Mouse (Mus musculus): ENCODE measurements around the gene Zfyve9. TPM values are rescaled to one million over a fixed set of nuclear protein-coding genes. Genes with fewer than 3 reads are reported as not detected.

Gene Zfyve9
- 3.5 and 8.4 TPM in 2 replicates for polyA plus RNA-seq (2014; fragmentation: Nextera tagmentation; extraction: Ambion mirVana)

DNA sequence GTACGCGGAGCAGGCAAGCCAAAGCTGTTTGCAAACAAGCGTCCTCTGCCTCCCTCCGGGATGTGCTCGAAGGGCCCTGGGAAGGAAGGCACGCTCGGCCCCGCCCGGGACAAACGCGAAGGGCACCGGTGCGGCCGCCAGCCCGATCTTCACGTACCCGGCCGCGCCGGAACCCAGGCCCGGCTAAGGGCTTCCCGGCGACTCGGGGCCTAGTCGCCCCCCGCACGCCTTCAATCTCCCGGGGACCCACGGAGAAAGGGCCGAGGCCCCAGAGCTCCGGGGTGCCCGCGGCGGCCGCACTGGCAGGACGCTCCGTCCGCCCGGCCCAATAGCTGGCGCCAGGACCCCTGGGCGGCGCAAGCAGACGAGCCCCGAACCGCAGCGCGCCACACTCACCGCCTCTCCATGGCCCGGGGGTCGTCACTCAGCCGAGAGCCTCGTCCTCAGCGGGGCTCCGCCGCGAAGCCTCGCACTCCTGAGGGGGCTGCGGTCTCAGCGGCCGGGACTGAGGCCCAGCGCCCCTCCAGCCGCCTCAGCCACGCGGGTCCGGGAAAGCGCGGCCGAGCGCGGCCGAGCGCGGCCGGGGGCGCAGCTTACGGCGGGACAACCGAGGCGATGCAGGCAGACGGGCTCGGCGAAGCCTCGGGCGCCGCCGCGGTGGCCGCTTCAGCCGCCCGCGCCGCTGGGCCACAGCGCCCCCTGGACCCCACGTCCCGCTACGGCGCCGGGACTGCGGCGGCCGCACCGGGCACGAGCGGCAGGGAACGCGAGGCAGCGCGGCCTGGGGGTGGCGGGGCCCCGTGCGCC is at the start of gene Zfyve9:
TSS of gene Zfyve9 (minus strand) at position 742 of the 807 bp plus-strand sequence.
- ATAC-seq (ENCODE audit: low FRiP score) (peak; percentile 93), DNase-seq (ENCODE audit: low spot score) (peak; percentile 90)
- Histone ChIP-seq H3K4me1 (replicated peaks; ENCODE audit: control insufficient read depth, insufficient read depth, low read length) (no peaks in the 10 kb centered on the region), H3K9me3 (ENCODE audit: control insufficient read depth, low read length) (no peaks in the 10 kb centered on the region), H3K4me2 (replicated peaks; ENCODE audit: low read depth, low read length) (peak within 1 kb of the TSS; percentile 57), H3K4me3 (ENCODE audit: low read depth, low read length) (peak within 1 kb of the TSS; percentile 90), H3K36me3 (ENCODE audit: control insufficient read depth, insufficient read depth, low read length) (no peaks in the 10 kb centered on the region), H3K27ac (ENCODE audit: low read depth, low read length) (peak within 1 kb of the TSS; percentile 96), H3K9ac (ENCODE audit: low read depth, low read length) (peak within 1 kb of the TSS; percentile 98), H3K27me3 (ENCODE audit: control insufficient read depth, insufficient read depth, low read length) (no peaks in the 10 kb centered on the region)
- WGBS = under 1% methylated on average over 78 of the region's 111 CpGs

DNA sequence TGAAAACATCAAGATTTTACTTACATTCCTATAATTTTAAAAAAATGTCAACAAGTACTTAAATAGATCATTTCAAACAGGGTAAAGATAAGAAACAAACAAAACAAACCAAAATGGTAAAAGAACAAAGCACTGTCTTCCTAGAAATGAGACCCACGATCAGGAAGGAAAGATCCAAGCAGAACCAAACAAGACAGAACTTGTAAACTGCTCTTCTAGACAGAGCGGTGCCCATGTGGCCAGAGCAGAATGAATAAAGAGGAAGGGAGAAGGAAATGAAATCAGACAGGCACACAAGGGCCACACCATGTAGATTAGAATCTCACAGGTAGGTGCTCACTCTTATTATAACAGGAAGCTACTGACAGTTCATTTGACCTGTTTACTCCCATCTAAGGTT is 46.0 kb upstream of the Zfyve9 start:
- no peaks in the 10 kb centered on the region for H3K4me1 ChIP-seq (replicated peaks; ENCODE audit: control insufficient read depth, insufficient read depth, low read length)
- no peaks in the 10 kb centered on the region for H3K27me3 ChIP-seq (ENCODE audit: control insufficient read depth, insufficient read depth, low read length)
- H3K4me3 ChIP-seq (ENCODE audit: low read depth, low read length) = no peak overlapping the region
- WGBS = 90% methylated on average over 2 of the region's 2 CpGs
- no peak overlapping the region for H3K9ac ChIP-seq (ENCODE audit: low read depth, low read length)
- DNase-seq (ENCODE audit: low spot score) (no peak), ATAC-seq (ENCODE audit: low FRiP score) (no peak)
- no peak overlapping the region for H3K27ac ChIP-seq (ENCODE audit: low read depth, low read length)
- H3K4me2 ChIP-seq (replicated peaks; ENCODE audit: low read depth, low read length) = no peak overlapping the region
- H3K36me3 ChIP-seq (ENCODE audit: control insufficient read depth, insufficient read depth, low read length) = peaks cover 7% of the 10 kb centered on the region
- H3K9me3 ChIP-seq (ENCODE audit: control insufficient read depth, low read length) = no peaks in the 10 kb centered on the region

DNA sequence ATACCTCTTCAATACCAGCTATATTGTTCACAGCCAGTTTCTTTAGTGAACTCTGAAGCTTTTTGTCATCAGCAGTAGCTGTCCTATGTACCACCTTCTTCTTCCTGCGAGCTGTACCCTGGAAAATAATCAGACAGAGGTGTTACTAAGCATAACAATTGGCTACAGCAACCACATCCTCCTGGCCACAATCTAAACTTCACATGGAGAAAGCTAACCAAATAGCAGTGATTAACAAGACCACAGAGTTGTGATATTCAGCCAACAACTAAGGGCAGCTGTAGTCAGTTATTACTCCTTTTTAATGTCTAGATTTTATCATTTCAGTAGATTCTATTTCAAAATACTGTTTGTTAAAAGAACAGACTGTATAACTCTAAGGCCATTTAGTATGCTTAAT is 45.5 kb upstream of the Zfyve9 start:
- no peak for ATAC-seq (ENCODE audit: low FRiP score)
- Histone ChIP-seq H3K4me3 (ENCODE audit: low read depth, low read length) (no peak overlapping the region), H3K27ac (ENCODE audit: low read depth, low read length) (no peak overlapping the region), H3K4me2 (replicated peaks; ENCODE audit: low read depth, low read length) (no peak overlapping the region), H3K9ac (ENCODE audit: low read depth, low read length) (no peak overlapping the region), H3K9me3 (ENCODE audit: control insufficient read depth, low read length) (no peaks in the 10 kb centered on the region), H3K4me1 (replicated peaks; ENCODE audit: control insufficient read depth, insufficient read depth, low read length) (no peaks in the 10 kb centered on the region), H3K27me3 (ENCODE audit: control insufficient read depth, insufficient read depth, low read length) (no peaks in the 10 kb centered on the region), H3K36me3 (ENCODE audit: control insufficient read depth, insufficient read depth, low read length) (peaks cover 7% of the 10 kb centered on the region)
- no peak for DNase-seq (ENCODE audit: low spot score)
- 92% methylated on average over 1 of the region's 1 CpGs for WGBS

DNA sequence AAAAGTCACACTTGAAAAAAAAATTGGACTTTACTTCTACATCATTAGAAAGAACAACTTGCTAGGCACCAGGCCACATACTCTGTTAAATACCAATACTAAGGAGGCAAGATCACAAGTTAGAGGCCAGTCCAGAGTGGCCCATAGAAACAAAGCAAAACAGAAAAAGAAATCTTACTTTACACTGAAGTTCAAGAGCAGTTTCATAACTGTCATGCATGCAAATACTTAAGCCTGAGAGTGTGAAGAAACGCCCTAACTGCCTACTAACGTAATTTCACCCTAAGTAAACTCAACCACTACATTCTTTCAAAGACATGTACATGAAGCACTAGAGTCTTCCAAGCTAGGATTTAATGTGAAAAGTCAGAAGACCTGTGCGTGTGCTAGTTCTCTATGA is 45.1 kb upstream of the Zfyve9 start:
- Histone ChIP-seq H3K27ac (ENCODE audit: low read depth, low read length) (no peak overlapping the region), H3K9ac (ENCODE audit: low read depth, low read length) (no peak overlapping the region), H3K4me3 (ENCODE audit: low read depth, low read length) (no peak overlapping the region), H3K27me3 (ENCODE audit: control insufficient read depth, insufficient read depth, low read length) (no peaks in the 10 kb centered on the region), H3K4me1 (replicated peaks; ENCODE audit: control insufficient read depth, insufficient read depth, low read length) (no peaks in the 10 kb centered on the region), H3K4me2 (replicated peaks; ENCODE audit: low read depth, low read length) (no peak overlapping the region), H3K36me3 (ENCODE audit: control insufficient read depth, insufficient read depth, low read length) (peaks cover 7% of the 10 kb centered on the region), H3K9me3 (ENCODE audit: control insufficient read depth, low read length) (no peaks in the 10 kb centered on the region)
- DNase-seq (ENCODE audit: low spot score) (no peak), ATAC-seq (ENCODE audit: low FRiP score) (no peak)
- WGBS = 97% methylated on average over 3 of the region's 3 CpGs

DNA sequence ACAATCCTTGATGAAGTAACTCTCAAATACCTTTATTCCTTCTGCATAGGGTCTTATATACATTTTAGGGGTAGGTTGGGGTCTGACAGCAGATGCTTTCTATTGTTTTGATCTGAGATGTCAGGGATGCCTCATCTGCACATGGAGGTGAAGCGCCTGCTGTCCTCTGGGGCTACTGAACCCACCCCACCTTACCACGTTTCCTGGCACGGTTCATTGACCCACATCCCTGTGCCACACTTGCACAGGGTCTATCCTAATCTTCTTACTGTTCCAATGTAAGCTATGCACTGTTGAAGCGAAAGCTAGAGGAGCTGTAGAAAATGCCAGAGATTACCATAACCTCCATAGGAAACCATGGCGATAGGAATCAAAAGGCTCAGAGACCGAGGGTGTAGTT is 31.0 kb upstream of the Zfyve9 start:
- no peak for DNase-seq (ENCODE audit: low spot score)
- WGBS = 71% methylated on average over 6 of the region's 6 CpGs
- no peak overlapping the region for H3K9ac ChIP-seq (ENCODE audit: low read depth, low read length)
- no peak overlapping the region for H3K27ac ChIP-seq (ENCODE audit: low read depth, low read length)
- ATAC-seq (ENCODE audit: low FRiP score) = no peak
- no peak overlapping the region for H3K4me3 ChIP-seq (ENCODE audit: low read depth, low read length)
- no peak overlapping the region for H3K4me2 ChIP-seq (replicated peaks; ENCODE audit: low read depth, low read length)
- no peaks in the 10 kb centered on the region; the same call in 1 of the 2 replicates for H3K36me3 ChIP-seq (ENCODE audit: control insufficient read depth, insufficient read depth, low read length)
- no peaks in the 10 kb centered on the region for H3K27me3 ChIP-seq (ENCODE audit: control insufficient read depth, insufficient read depth, low read length)
- no peaks in the 10 kb centered on the region for H3K4me1 ChIP-seq (replicated peaks; ENCODE audit: control insufficient read depth, insufficient read depth, low read length)
- no peaks in the 10 kb centered on the region for H3K9me3 ChIP-seq (ENCODE audit: control insufficient read depth, low read length)

DNA sequence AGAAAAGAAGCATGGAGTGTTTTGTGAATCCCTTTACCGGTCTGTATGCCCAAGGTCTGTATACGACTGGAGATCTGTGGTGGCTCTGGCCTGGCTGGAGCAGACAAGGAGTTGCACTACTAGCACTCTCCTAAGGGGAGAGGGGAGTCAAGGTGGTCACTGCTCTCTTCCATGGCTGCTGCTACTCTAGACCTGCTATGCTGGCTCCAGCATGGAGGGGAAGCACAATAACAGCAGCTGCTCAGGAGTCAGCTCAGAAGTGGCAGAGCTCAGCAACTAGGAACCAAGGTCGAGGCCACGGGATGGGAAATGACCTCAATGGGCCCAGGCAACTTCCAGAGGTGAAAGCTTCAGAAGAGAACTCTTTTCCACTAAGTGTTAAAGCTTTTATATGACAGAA is 30.5 kb upstream of the Zfyve9 start:
- Histone ChIP-seq H3K4me3 (ENCODE audit: low read depth, low read length) (no peak overlapping the region), H3K9ac (ENCODE audit: low read depth, low read length) (no peak overlapping the region), H3K27ac (ENCODE audit: low read depth, low read length) (no peak overlapping the region), H3K4me1 (replicated peaks; ENCODE audit: control insufficient read depth, insufficient read depth, low read length) (no peaks in the 10 kb centered on the region), H3K4me2 (replicated peaks; ENCODE audit: low read depth, low read length) (no peak overlapping the region), H3K36me3 (ENCODE audit: control insufficient read depth, insufficient read depth, low read length) (no peaks in the 10 kb centered on the region; the same call in 1 of the 2 replicates), H3K9me3 (ENCODE audit: control insufficient read depth, low read length) (no peaks in the 10 kb centered on the region), H3K27me3 (ENCODE audit: control insufficient read depth, insufficient read depth, low read length) (no peaks in the 10 kb centered on the region)
- 72% methylated on average over 4 of the region's 4 CpGs for WGBS
- ATAC-seq (ENCODE audit: low FRiP score) (no peak), DNase-seq (ENCODE audit: low spot score) (no peak)

DNA sequence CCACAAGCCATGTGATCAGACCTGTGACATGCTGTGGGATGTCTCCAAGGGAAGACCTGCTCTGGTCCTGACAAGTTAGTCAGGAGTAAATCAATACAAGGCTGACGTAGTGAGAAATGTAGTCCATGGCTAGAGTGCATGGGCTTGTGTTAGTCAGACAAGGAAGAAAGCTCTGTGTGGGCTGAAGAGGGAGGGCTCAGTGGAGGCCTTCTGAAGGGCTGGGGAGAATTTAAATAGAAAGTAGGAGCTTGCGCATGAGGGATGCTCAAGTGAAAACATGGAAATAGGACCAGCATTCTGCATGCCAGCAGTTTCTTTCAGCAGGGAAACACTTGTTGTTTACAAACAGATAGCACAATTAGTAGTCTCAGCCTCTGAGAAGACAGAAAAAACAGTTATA is 22.9 kb upstream of the Zfyve9 start:
- no peaks in the 10 kb centered on the region for H3K27me3 ChIP-seq (ENCODE audit: control insufficient read depth, insufficient read depth, low read length)
- no peak overlapping the region for H3K4me2 ChIP-seq (replicated peaks; ENCODE audit: low read depth, low read length)
- no peak overlapping the region for H3K27ac ChIP-seq (ENCODE audit: low read depth, low read length)
- no peaks in the 10 kb centered on the region for H3K9me3 ChIP-seq (ENCODE audit: control insufficient read depth, low read length)
- H3K9ac ChIP-seq (ENCODE audit: low read depth, low read length) = no peak overlapping the region
- no peak overlapping the region for H3K4me3 ChIP-seq (ENCODE audit: low read depth, low read length)
- ATAC-seq (ENCODE audit: low FRiP score) = no peak
- no peak for DNase-seq (ENCODE audit: low spot score)
- H3K4me1 ChIP-seq (replicated peaks; ENCODE audit: control insufficient read depth, insufficient read depth, low read length) = no peaks in the 10 kb centered on the region
- H3K36me3 ChIP-seq (ENCODE audit: control insufficient read depth, insufficient read depth, low read length) = no peaks in the 10 kb centered on the region
- WGBS = 86% methylated on average over 2 of the region's 2 CpGs

DNA sequence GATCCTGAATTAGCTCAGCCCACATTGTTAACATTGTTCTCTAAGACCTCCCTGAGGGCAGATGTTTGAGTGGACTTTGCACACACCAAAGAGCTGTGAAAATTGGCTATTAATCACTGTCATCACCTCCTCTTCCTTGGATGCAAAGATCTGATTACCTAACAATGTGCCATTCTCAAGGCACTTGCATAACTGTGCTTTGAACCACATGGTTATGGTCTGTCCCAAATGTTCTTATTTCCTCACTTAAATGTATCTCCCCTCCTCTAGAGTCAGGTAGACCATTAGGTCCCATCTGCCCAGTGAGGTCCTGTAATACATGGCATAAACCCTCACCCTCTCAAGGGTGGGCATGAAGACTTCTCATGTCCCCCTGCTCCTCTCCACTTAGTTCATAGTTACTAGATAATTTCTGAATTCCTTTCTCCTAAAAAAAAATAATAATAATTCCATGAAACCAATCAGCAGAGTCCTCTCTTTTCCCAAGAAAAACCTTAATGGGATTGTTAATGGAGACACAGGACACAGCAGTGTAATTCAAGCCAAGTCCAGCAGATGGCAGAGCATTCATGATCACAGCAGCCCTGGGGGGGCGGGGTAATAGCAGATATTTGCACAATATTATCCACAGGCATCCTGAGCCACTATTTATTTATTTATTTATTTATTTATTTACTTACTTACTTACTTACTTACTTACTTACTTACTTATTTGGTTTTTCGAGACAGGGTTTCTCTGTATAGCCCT is 17.7 kb upstream of the Zfyve9 start:
- DNase-seq (ENCODE audit: low spot score) = peak; percentile 80
- ATAC-seq (ENCODE audit: low FRiP score) = peak; percentile 83
- WGBS = 67% methylated on average over 2 of the region's 2 CpGs

More for the DNA sequence above, 17.7 kb upstream of the Zfyve9 start:
- H3K36me3 ChIP-seq (ENCODE audit: control insufficient read depth, insufficient read depth, low read length) = no peaks in the 10 kb centered on the region
- no peaks in the 10 kb centered on the region for H3K4me1 ChIP-seq (replicated peaks; ENCODE audit: control insufficient read depth, insufficient read depth, low read length)
- H3K9ac ChIP-seq (ENCODE audit: low read depth, low read length) = no peak overlapping the region
- H3K27me3 ChIP-seq (ENCODE audit: control insufficient read depth, insufficient read depth, low read length) = no peaks in the 10 kb centered on the region
- H3K4me2 ChIP-seq (replicated peaks; ENCODE audit: low read depth, low read length) = no peak overlapping the region
- H3K4me3 ChIP-seq (ENCODE audit: low read depth, low read length) = no peak overlapping the region
- H3K27ac ChIP-seq (ENCODE audit: low read depth, low read length) = no peak overlapping the region
- no peaks in the 10 kb centered on the region for H3K9me3 ChIP-seq (ENCODE audit: control insufficient read depth, low read length)
